ENCODE assay signal across 8 mouse cellular contexts in genomic region chr10:67647777-67648727, GRCm38 (mm10).
DNase-seq lines count a peak whose midpoint lies in the region; ATAC-seq lines count a peak whose summit lies in the region.

No protein-coding gene starts in this region.

- peak overlapping the region; percentile 29 for H3K4me3 ChIP-seq in heart, embryonic 11.5 days (ENCODE audit: low read depth, low read length)

- peak overlapping the region; percentile 64 for H3K4me2 ChIP-seq in heart, embryonic 11.5 days

- no peak for ATAC-seq in heart, embryonic 11.5 days (replicated peaks; ENCODE audit: insufficient number of reproducible peaks, low FRiP score, low TSS enrichment)
- peak; percentile 17 for ATAC-seq in megakaryocyte progenitor cell, adult 5-6 weeks (replicated peaks; ENCODE audit: poor library complexity)

- H3K27ac ChIP-seq in heart, embryonic 11.5 days (ENCODE audit: low read depth, low read length), result no peak overlapping the region

- H3K4me1 ChIP-seq in heart, embryonic 11.5 days (ENCODE audit: control insufficient read depth, insufficient read depth, low read length), result 0 out of 2 replicates have a peak, but pooled peaks cover 2% of the 10 kb centered on the region

- DNase-seq in ZHBTc4 (ENCODE audit: low read depth, low spot score), result peak; percentile 88
- peak; percentile 46 for DNase-seq in embryo, embryonic 10.5 days (ENCODE audit: low spot score)
- DNase-seq in kidney, postnatal 14 days, result peak; percentile 53
- peak; percentile 54 for DNase-seq in testis, postnatal 10 days (ENCODE audit: low spot score)
- no peak for DNase-seq in frontal cortex, postnatal 36 days (ENCODE audit: low spot score in 2 of 2)
- DNase-seq in cerebellum, adult 18-20 months, result no peak

- 24% methylated on average over 20 of the region's 20 CpGs for WGBS in heart, embryonic 11.5 days (ENCODE audit: insufficient replicate concordance)

- 0 out of 2 replicates have a peak overlapping the region, but pooled peaks have one; percentile 17 for H3K9ac ChIP-seq in heart, embryonic 11.5 days (ENCODE audit: low read depth, low read length)

- no peaks in the 10 kb centered on the region for H3K36me3 ChIP-seq in heart, embryonic 11.5 days (ENCODE audit: control insufficient read depth, insufficient read depth, low read length)

- H3K27me3 ChIP-seq in heart, embryonic 11.5 days (ENCODE audit: control insufficient read depth, insufficient read depth, low read length), result no peaks in the 10 kb centered on the region

- H3K9me3 ChIP-seq in heart, embryonic 11.5 days (replicated peaks; ENCODE audit: control insufficient read depth, low read length), result no peaks in the 10 kb centered on the region

Comparison
In these comparisons a context has a peak if more than half of its experiments do, and no peak if none do; other contexts are left out.
1. DNase-seq: peak in ZHBTc4 (single experiment), embryo, embryonic 10.5 days (single experiment), kidney, postnatal 14 days (single experiment) and testis, postnatal 10 days (single experiment); none in frontal cortex, postnatal 36 days (0 of 2) and cerebellum, adult 18-20 months (0 of 2).